Mouse (Mus musculus): ENCODE data around the gene Gm29276.
"Not testable (repeated sequence)": the region's sequence is repeated elsewhere in the genome, so short reads cannot be mapped to it uniquely, and the experiment has no call there.

Gene Gm29276

DNA sequence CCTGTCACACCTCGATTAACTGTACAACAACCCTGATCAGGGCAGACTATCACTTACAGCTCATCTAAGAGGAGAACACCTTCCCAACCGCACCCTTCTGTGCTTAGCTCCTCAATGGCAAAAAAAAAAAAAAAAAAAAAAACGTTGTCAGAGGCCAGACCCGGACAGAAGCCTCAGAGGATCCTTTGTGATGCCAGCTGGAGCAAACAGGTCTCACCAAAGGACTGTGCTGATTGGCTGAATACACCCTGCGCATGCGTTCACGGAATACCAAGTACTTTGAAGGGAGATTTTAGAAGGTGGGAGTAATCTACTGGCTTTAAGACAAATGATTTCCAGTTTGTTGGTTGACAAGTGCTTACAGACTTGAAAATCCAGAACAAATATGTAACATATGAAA, at the start of gene Gm29276:
Gm29276 (minus strand) TSS at position 101 of the 400 bp plus-strand sequence.
- H3K27me3 ChIP-seq (ENCODE audit: insufficient read depth, low read length); H3K9me3 ChIP-seq (ENCODE audit: low read length); H3K4me1 ChIP-seq (replicated peaks; ENCODE audit: low read depth, low read length): not testable (repeated sequence)

More for the DNA sequence above, at the start of gene Gm29276:
- H3K36me3 ChIP-seq (ENCODE audit: insufficient read depth, low read length); H3K4me3 ChIP-seq (replicated peaks; ENCODE audit: low read length): not testable (repeated sequence)

Data from E14TG2a.4 (cell line).